Mouse (Mus musculus): ENCODE results near the gene Gsto2.

Gene Gsto2

GRCm38 (mm10) chr19:47919126-47919965 lies 54.0 kb downstream of the Gsto2 start, which contains the start of the genes Cfap43 and Itprip:
Cfap43 (minus strand) TSS chr19:47919287.
Itprip (minus strand) TSS chr19:47919299.
- peak; percentile 90 for DNase-seq (ENCODE audit: extremely low spot score)

- no peak for DNase-seq (ENCODE audit: extremely low spot score)
Observed at GRCm38 (mm10) chr19:47919966-47920375, 54.6 kb downstream of the Gsto2 start.

GRCm38 (mm10) chr19:47925819-47926218 lies 60.5 kb downstream of the Gsto2 start:
- no peak for DNase-seq (ENCODE audit: extremely low spot score)

- DNase-seq (ENCODE audit: extremely low spot score): no peak
Observed at GRCm38 (mm10) chr19:47927032-47927431, 61.7 kb downstream of the Gsto2 start.

- no peak for DNase-seq (ENCODE audit: extremely low spot score)
Observed at GRCm38 (mm10) chr19:47929043-47929442, 63.7 kb downstream of the Gsto2 start.

- DNase-seq (ENCODE audit: extremely low spot score): peak; percentile 38
Observed at GRCm38 (mm10) chr19:47931982-47932638, 66.8 kb downstream of the Gsto2 start.

- no peak for DNase-seq (ENCODE audit: extremely low spot score)
Observed at GRCm38 (mm10) chr19:47934146-47934545, 68.8 kb downstream of the Gsto2 start.

- no peak for DNase-seq (ENCODE audit: extremely low spot score)
Observed at GRCm38 (mm10) chr19:47934636-47935238, 69.4 kb downstream of the Gsto2 start.

GRCm38 (mm10) chr19:47935530-47935929 lies 70.2 kb downstream of the Gsto2 start:
- DNase-seq (ENCODE audit: extremely low spot score): no peak
